Mouse (Mus musculus) heart, postnatal 0 days (tissue): ENCODE results near the gene Ppm1f. TPM values are rescaled to one million over a fixed set of nuclear protein-coding genes. Genes with fewer than 3 reads are reported as not detected.

ENCODE experiments used
- ATAC-seq: fragments of 200-750 bp; cut with Nextera tagmentation; 2 replicates; pipeline ENCODE4 v1.8.0; 2017; ENCODE audit warnings: low read depth, moderate number of reproducible peaks, moderate library complexity; ENCODE audit not compliant: insufficient read depth
- DNase-seq: peaks from one replicate; pipeline ENCODE4 v3.0.0-alpha.2; 2016; ENCODE audit warnings: low spot score
- H3K27ac ChIP-seq: fragments of 300-500 bp; sonication (generic); 2 replicates; pipeline ENCODE4 v1.5.1; 2014; ENCODE audit warnings: low read depth, mild to moderate bottlenecking
- H3K27me3 ChIP-seq: fragments of 300-500 bp; sonication (generic); 2 replicates; pipeline ENCODE4 v1.6.1; 2014; ENCODE audit warnings: low read length, mixed read lengths; ENCODE audit not compliant: control insufficient read depth, insufficient read depth
- H3K36me3 ChIP-seq: fragments of 300-500 bp; sonication (generic); replicated peaks from 2 replicates; pipeline ENCODE4 v1.6.1; 2014; ENCODE audit warnings: low read length, mixed read lengths; ENCODE audit not compliant: control insufficient read depth, insufficient read depth
- H3K4me1 ChIP-seq: fragments of 300-500 bp; sonication (generic); 2 replicates; pipeline ENCODE4 v1.6.1; 2014; ENCODE audit warnings: antibody characterized with exemption; ENCODE audit not compliant: control insufficient read depth, insufficient read depth
- H3K4me2 ChIP-seq: fragments of 300-500 bp; sonication (generic); 2 replicates; pipeline ENCODE4 v1.6.1; 2014; ENCODE audit warnings: low read depth, mild to moderate bottlenecking, low read length, moderate library complexity
- H3K4me3 ChIP-seq: fragments of 300-500 bp; sonication (generic); 2 replicates; pipeline ENCODE4 v1.5.1; 2014; ENCODE audit warnings: low read depth, low read length
- H3K9ac ChIP-seq: fragments of 300-500 bp; sonication (generic); replicated peaks from 2 replicates; pipeline ENCODE4 v1.6.1; 2014; ENCODE audit warnings: low read depth, low read length, mixed read lengths
- H3K9me3 ChIP-seq: fragments of 300-500 bp; sonication (generic); replicated peaks from 2 replicates; pipeline ENCODE4 v1.6.1; 2016; ENCODE audit warnings: low read length; ENCODE audit not compliant: control insufficient read depth
- CTCF ChIP-seq: IDR thresholded peaks from 2 replicates; pipeline ENCODE4 v1.5.1; 2016; ENCODE audit warnings: antibody characterized with exemption, control low read depth, low read depth
- EP300 ChIP-seq: IDR thresholded peaks from 2 replicates; pipeline ENCODE4 v1.6.1; 2016; ENCODE audit warnings: antibody characterized with exemption, low read depth
- WGBS: fragments of 180-500 bp; shearing (Covaris S2); extraction: QIAGEN DNeasy Blood & Tissue Kit; methylation state at CpG from one replicate; pipeline ENCODE4 v1.1.7; 2014; 5-methylcytosine and 5-hydroxymethylcytosine counted together
- polyA plus RNA-seq: library from polyadenylated mRNA; unstranded; fragments of >200 nt; fragmentation: Nextera tagmentation; extraction: Ambion mirVana; gene quantifications from 2 replicates; pipeline ENCODE4 v1.2.1, GENCODE M21; 2015
- total RNA-seq: library from RNA; depleted of rRNA; stranded (reverse); fragments of >200 nt; gene quantifications from 2 replicates; pipeline ENCODE4 v1.2.3, GENCODE M21; 2014; ENCODE audit warnings: low replicate concordance

The Ppm1f gene
- total and polyA plus RNA-seq, 2 experiments from 2014 or later: 16.4 to 40.4 TPM

DNA sequence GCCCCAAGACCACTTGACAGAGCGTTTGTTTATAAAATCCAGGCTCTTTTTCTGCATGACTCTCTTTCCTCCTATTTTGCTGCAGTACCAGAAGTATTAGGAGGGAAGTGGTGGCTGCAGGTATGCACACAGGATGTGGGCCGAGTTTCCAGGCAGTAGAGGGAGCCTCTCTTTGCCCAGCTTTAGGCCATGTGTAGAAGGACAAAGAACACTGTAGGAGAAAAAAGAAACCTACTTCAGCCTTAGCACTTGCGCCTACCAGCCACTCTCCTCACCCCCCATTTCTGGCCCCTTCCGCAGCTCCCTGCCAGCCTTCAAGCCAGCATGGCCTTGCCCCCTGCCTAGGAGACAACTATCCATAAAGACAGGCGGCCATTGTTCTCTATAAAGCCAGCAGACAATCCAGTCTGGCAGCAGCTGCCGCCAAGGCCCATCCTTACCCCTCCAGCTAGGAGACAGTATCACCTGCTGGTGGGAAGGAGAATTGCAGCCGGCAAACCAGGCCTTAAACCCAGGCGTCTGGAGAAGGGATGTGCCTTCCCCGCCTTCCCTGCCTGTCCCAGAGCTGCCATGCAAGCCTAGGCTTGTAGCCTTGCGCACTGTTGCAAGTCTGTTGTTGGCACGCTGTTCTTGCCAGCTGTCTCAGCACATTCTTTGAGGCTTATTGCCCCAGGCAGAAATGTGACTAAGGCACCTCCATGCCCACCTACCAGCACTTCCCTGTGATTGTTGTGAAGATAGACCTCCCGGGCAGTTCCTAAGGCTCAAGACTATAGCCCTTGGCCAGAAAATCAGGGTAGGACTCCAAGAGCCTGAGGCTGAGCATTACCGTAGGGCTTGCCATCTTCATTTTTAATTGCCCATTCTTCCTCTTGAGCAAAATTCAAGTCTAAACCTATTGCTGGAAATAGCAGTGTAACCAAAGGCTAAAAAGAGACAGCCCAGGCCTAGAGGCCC lies 15.7 kb downstream of the Ppm1f start:
- no peaks in the 10 kb centered on the region for H3K4me1 ChIP-seq
- no peak overlapping the region for H3K4me2 ChIP-seq
- no peak overlapping the region for H3K9ac ChIP-seq
- no peaks in the 10 kb centered on the region for H3K9me3 ChIP-seq
- ATAC-seq (peak; percentile 73), DNase-seq (peak; percentile 77)
- peak overlapping the region; percentile 69 for H3K27ac ChIP-seq
- H3K36me3 ChIP-seq: peaks cover 42% of the 10 kb centered on the region
- TF ChIP-seq EP300: no peak
- TF ChIP-seq CTCF: peak; percentile 95
- WGBS: 47% methylated on average over 13 of the region's 13 CpGs
- no peaks in the 10 kb centered on the region for H3K27me3 ChIP-seq
- no peak overlapping the region for H3K4me3 ChIP-seq

DNA sequence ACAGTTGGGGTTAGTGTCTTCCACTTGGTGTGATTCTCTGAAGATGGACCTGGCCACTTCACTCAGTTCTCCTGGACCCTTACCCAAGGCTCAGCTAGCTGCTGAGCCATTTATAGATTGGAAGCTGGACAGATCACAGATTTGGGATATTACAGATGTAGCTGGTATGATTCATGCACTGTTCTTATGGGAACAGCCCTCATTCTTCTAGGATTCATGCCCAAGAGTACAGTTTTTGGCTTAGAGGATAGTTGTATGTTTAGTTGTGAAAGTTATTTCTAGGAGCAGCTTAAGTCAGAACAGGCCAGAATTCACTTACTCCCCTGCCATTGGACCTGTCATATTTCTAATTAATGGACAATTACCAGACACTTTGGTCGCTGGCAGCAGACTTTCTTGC lies 17.2 kb downstream of the Ppm1f start:
- no peak overlapping the region for H3K4me3 ChIP-seq
- TF ChIP-seq CTCF (no peak), EP300 (no peak)
- no peaks in the 10 kb centered on the region for H3K9me3 ChIP-seq
- no peak for DNase-seq
- no peaks in the 10 kb centered on the region for H3K27me3 ChIP-seq
- H3K27ac ChIP-seq: no peak overlapping the region
- H3K9ac ChIP-seq: no peak overlapping the region
- 64% methylated on average over 1 of the region's 1 CpGs for WGBS
- peaks cover 57% of the 10 kb centered on the region for H3K36me3 ChIP-seq
- no peak overlapping the region for H3K4me2 ChIP-seq
- ATAC-seq: no peak
- H3K4me1 ChIP-seq: no peaks in the 10 kb centered on the region

DNA sequence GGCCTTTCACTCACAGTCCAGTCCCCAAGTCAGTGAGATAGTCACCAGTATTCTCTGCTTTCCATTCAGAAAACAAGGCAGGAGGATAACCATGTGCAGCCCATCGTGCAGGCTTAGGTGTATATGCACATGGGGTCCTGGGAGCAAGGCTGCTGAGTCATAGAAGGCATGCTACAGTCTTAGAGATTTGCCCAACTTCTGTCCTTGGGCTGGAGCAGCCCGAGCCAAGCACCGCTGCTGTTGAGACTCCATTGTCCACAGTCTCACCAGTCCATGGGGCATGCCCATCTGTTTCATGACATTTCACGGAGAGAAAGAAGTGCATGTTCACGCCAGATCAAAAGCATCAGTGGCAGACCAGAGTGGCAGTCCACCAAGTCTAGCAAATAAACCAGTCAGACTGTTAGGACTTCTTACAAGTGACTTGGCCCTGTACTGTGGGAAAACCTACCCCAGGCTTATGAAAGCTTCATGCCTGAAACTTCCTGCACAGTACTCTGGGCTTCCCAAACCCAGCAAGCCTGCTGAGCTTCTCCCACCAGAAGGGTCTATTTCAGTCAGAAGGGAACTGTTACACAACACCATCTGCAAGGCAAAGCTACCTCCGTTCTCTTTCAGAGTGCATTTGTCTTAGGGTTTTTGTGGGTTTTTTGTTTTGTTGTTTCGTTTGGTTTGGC lies 22.3 kb downstream of the Ppm1f start:
- no peaks in the 10 kb centered on the region for H3K27me3 ChIP-seq
- H3K27ac ChIP-seq: no peak overlapping the region
- no peaks in the 10 kb centered on the region for H3K4me1 ChIP-seq
- ATAC-seq (no peak), DNase-seq (no peak)
- peaks cover 67% of the 10 kb centered on the region for H3K36me3 ChIP-seq
- H3K9me3 ChIP-seq: no peaks in the 10 kb centered on the region
- no peak overlapping the region for H3K4me3 ChIP-seq
- H3K9ac ChIP-seq: no peak overlapping the region
- 92% methylated on average over 7 of the region's 7 CpGs for WGBS
- H3K4me2 ChIP-seq: no peak overlapping the region
- TF ChIP-seq EP300 (no peak), CTCF (no peak)

DNA sequence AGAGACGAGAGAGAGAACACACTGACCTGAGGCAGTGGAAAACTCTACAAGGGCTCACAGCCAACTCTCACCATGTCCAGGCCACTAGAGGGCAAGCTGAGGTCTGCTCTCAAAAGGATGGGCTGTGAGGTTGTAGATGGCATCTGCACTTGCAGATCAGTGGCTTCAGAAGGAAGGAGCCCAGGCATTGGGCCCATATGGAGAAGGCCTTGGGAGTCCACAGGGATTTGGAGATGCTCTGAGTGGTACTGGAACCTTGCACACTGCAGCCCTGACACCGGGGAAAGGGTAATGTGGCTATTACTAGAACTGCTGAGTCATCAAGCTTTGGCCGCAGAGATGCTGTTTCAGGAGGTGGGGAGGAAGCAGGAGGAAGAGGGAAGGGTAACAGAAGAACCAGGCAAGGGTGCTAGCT lies 24.8 kb downstream of the Ppm1f start:
- H3K4me1 ChIP-seq: no peaks in the 10 kb centered on the region
- ATAC-seq (peak; percentile 69), DNase-seq (peak; percentile 51)
- no peak overlapping the region for H3K9ac ChIP-seq
- H3K4me2 ChIP-seq: no peak overlapping the region
- no peak overlapping the region for H3K4me3 ChIP-seq
- H3K27me3 ChIP-seq: no peaks in the 10 kb centered on the region
- peaks cover 57% of the 10 kb centered on the region for H3K36me3 ChIP-seq
- WGBS: 55% methylated on average over 3 of the region's 3 CpGs
- no peaks in the 10 kb centered on the region for H3K9me3 ChIP-seq
- no peak overlapping the region for H3K27ac ChIP-seq
- TF ChIP-seq CTCF (peak; percentile 67), EP300 (no peak)

DNA sequence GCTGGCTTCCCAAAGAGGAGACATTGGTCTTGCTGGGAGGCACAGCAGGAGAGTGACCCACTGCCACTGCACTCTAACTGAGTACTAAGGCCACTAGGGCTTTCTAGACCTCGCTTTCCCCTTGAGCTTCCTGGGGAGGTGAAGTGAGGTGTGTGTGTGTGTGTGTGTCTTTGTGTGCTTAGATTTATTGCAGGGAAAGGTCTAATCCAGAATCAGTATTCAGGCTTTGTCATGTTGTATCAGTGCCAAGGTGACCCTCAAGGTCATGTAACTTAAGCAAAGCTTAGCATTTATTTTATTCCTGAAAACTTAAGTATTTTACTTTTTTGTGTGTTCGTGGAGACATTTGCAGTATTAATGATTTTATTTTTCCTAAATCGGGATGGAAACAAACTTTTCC lies 28.2 kb downstream of the Ppm1f start:
- Histone ChIP-seq H3K9ac (no peak overlapping the region), H3K4me1 (no peaks in the 10 kb centered on the region), H3K4me2 (no peak overlapping the region), H3K27ac (no peak overlapping the region), H3K9me3 (no peaks in the 10 kb centered on the region), H3K36me3 (peaks cover 29% of the 10 kb centered on the region), H3K27me3 (no peaks in the 10 kb centered on the region), H3K4me3 (no peak overlapping the region)
- WGBS: 94% methylated on average over 3 of the region's 3 CpGs
- TF ChIP-seq CTCF (no peak), EP300 (no peak)
- no peak for DNase-seq
- ATAC-seq: no peak
